Mouse (Mus musculus): ENCODE results near the gene Traf1. TPM values are rescaled to one million over a fixed set of nuclear protein-coding genes. Genes with fewer than 3 reads are reported as not detected.

Traf1 gene
- polyA plus RNA-seq, 1 experiment, result 0.44 TPM

- Histone ChIP-seq H3K36me3 (replicated peaks; ENCODE audit: low read length) (no peaks in the 10 kb centered on the region), H3K9me3 (no peaks in the 10 kb centered on the region), H3K4me3 (replicated peaks) (no peak overlapping the region), H3K4me1 (peaks cover 78% of the 10 kb centered on the region), H3K27me3 (replicated peaks) (peaks cover 56% of the 10 kb centered on the region)
- TF ChIP-seq FLI1 (IDR thresholded peaks at IDR 0.05; ENCODE audit: low read length) (no peak), GATA1 (IDR thresholded peaks at IDR 0.05; ENCODE audit: borderline replicate concordance, low read length) (no peak)
Measured at GRCm38 (mm10) chr2:34948622-34949021, 12.9 kb downstream of the Traf1 start.

- no peaks in the 10 kb centered on the region for H3K9me3 ChIP-seq
- TF ChIP-seq GATA1 (IDR thresholded peaks at IDR 0.05; ENCODE audit: borderline replicate concordance, low read length) (no peak), FLI1 (IDR thresholded peaks at IDR 0.05; ENCODE audit: low read length) (no peak)
- peaks cover 66% of the 10 kb centered on the region for H3K27me3 ChIP-seq (replicated peaks)
- peaks cover 63% of the 10 kb centered on the region for H3K4me1 ChIP-seq
- H3K4me3 ChIP-seq (replicated peaks), result no peak overlapping the region
- H3K36me3 ChIP-seq (replicated peaks; ENCODE audit: low read length), result no peaks in the 10 kb centered on the region
Measured at GRCm38 (mm10) chr2:34946046-34946445, 15.5 kb downstream of the Traf1 start.

- Histone ChIP-seq H3K4me1 (peaks cover 63% of the 10 kb centered on the region), H3K4me3 (replicated peaks) (peak overlapping the region; percentile 69), H3K9me3 (no peaks in the 10 kb centered on the region), H3K27me3 (replicated peaks) (peaks cover 70% of the 10 kb centered on the region), H3K36me3 (replicated peaks; ENCODE audit: low read length) (no peaks in the 10 kb centered on the region)
- TF ChIP-seq FLI1 (IDR thresholded peaks at IDR 0.05; ENCODE audit: low read length) (no peak), GATA1 (IDR thresholded peaks at IDR 0.05; ENCODE audit: borderline replicate concordance, low read length) (no peak)
Measured at GRCm38 (mm10) chr2:34945580-34945979, 16.0 kb downstream of the Traf1 start.

- H3K4me1 ChIP-seq, result peaks cover 62% of the 10 kb centered on the region
- peak overlapping the region; percentile 78 for H3K4me3 ChIP-seq (replicated peaks)
- no peaks in the 10 kb centered on the region for H3K36me3 ChIP-seq (replicated peaks; ENCODE audit: low read length)
- peaks cover 77% of the 10 kb centered on the region for H3K27me3 ChIP-seq (replicated peaks)
- no peaks in the 10 kb centered on the region for H3K9me3 ChIP-seq
- TF ChIP-seq FLI1 (IDR thresholded peaks at IDR 0.05; ENCODE audit: low read length) (no peak), GATA1 (IDR thresholded peaks at IDR 0.05; ENCODE audit: borderline replicate concordance, low read length) (no peak)
Measured at GRCm38 (mm10) chr2:34944761-34945160, 16.8 kb downstream of the Traf1 start.

GRCm38 (mm10) chr2:34943556-34944120 lies 17.9 kb downstream of the Traf1 start:
- peaks cover 62% of the 10 kb centered on the region for H3K4me1 ChIP-seq
- H3K9me3 ChIP-seq, result no peaks in the 10 kb centered on the region
- no peaks in the 10 kb centered on the region for H3K36me3 ChIP-seq (replicated peaks; ENCODE audit: low read length)
- H3K27me3 ChIP-seq (replicated peaks), result peaks cover 82% of the 10 kb centered on the region
- TF ChIP-seq FLI1 (IDR thresholded peaks at IDR 0.05; ENCODE audit: low read length) (no peak), GATA1 (IDR thresholded peaks at IDR 0.05; ENCODE audit: borderline replicate concordance, low read length) (no peak)
- H3K4me3 ChIP-seq (replicated peaks), result peak overlapping the region; percentile 51

GRCm38 (mm10) chr2:34941061-34941675 lies 20.4 kb downstream of the Traf1 start:
- TF ChIP-seq FLI1 (IDR thresholded peaks at IDR 0.05; ENCODE audit: low read length) (no peak), GATA1 (IDR thresholded peaks at IDR 0.05; ENCODE audit: borderline replicate concordance, low read length) (no peak)
- Histone ChIP-seq H3K4me1 (peaks cover 64% of the 10 kb centered on the region), H3K4me3 (replicated peaks) (no peak overlapping the region), H3K36me3 (replicated peaks; ENCODE audit: low read length) (no peaks in the 10 kb centered on the region), H3K27me3 (replicated peaks) (peaks cover 83% of the 10 kb centered on the region), H3K9me3 (no peaks in the 10 kb centered on the region)

GRCm38 (mm10) chr2:34940246-34940645 lies 21.3 kb downstream of the Traf1 start:
- H3K4me1 ChIP-seq, result peaks cover 55% of the 10 kb centered on the region
- no peak overlapping the region for H3K4me3 ChIP-seq (replicated peaks)

GRCm38 (mm10) chr2:34938269-34939208 lies 23.0 kb downstream of the Traf1 start:
- H3K9me3 ChIP-seq, result no peaks in the 10 kb centered on the region
- peak overlapping the region; percentile 51 for H3K4me3 ChIP-seq (replicated peaks)
- peaks cover 76% of the 10 kb centered on the region for H3K27me3 ChIP-seq (replicated peaks)
- H3K36me3 ChIP-seq (replicated peaks; ENCODE audit: low read length), result no peaks in the 10 kb centered on the region
- peaks cover 38% of the 10 kb centered on the region for H3K4me1 ChIP-seq
- TF ChIP-seq GATA1 (IDR thresholded peaks at IDR 0.05; ENCODE audit: borderline replicate concordance, low read length) (no peak), FLI1 (IDR thresholded peaks at IDR 0.05; ENCODE audit: low read length) (no peak)

More at GRCm38 (mm10) chr2:34940246-34940645, 21.3 kb downstream of the Traf1 start:
- no peaks in the 10 kb centered on the region for H3K9me3 ChIP-seq
- TF ChIP-seq GATA1 (IDR thresholded peaks at IDR 0.05; ENCODE audit: borderline replicate concordance, low read length) (no peak), FLI1 (IDR thresholded peaks at IDR 0.05; ENCODE audit: low read length) (no peak)
- peaks cover 83% of the 10 kb centered on the region for H3K27me3 ChIP-seq (replicated peaks)
- H3K36me3 ChIP-seq (replicated peaks; ENCODE audit: low read length), result no peaks in the 10 kb centered on the region

GRCm38 (mm10) chr2:34937460-34937859 lies 24.1 kb downstream of the Traf1 start:
- Histone ChIP-seq H3K36me3 (replicated peaks; ENCODE audit: low read length) (no peaks in the 10 kb centered on the region), H3K4me1 (peaks cover 35% of the 10 kb centered on the region), H3K27me3 (replicated peaks) (peaks cover 65% of the 10 kb centered on the region), H3K4me3 (replicated peaks) (no peak overlapping the region), H3K9me3 (no peaks in the 10 kb centered on the region)
- TF ChIP-seq FLI1 (IDR thresholded peaks at IDR 0.05; ENCODE audit: low read length) (no peak), GATA1 (IDR thresholded peaks at IDR 0.05; ENCODE audit: borderline replicate concordance, low read length) (no peak)

Data from megakaryocyte, embryonic 14.5 days (primary cell).